Mouse (Mus musculus) CH12.LX (cell line): ENCODE results near the gene Adgrg1. TPM values are rescaled to one million over a fixed set of nuclear protein-coding genes. Genes with fewer than 3 reads are reported as not detected.

Experiments used
- DNase-seq: peaks from one replicate; pipeline ENCODE4 v3.0.0-alpha.2; 2013; ENCODE audit errors: extremely low read depth
- H3K27ac ChIP-seq: 2 replicates; pipeline ENCODE4 v1.5.1; 2012; ENCODE audit warnings: low read depth, mild to moderate bottlenecking, control low read depth, moderate library complexity; ENCODE audit not compliant: insufficient read depth
- H3K27me3 ChIP-seq: replicated peaks from 2 replicates; pipeline ENCODE3; 2012; ENCODE audit warnings: inconsistent platforms
- H3K36me3 ChIP-seq, 2 experiments: replicated peaks in 1 of 2; 2 replicates each; pipeline versions ENCODE3 to v1.6.1; 2012; ENCODE audit warnings: inconsistent platforms in 1 of 2, low read length in 1 of 2, mild to moderate bottlenecking in 1 of 2, mixed read lengths in 1 of 2, moderate library complexity in 1 of 2; ENCODE audit not compliant: control insufficient read depth in 1 of 2, insufficient read depth in 1 of 2
- H3K4me1 ChIP-seq, 2 experiments: 2 replicates each; pipeline ENCODE4 v1.6.1; 2012; ENCODE audit warnings: inconsistent platforms in 1 of 2, moderate library complexity in 1 of 2; ENCODE audit not compliant: insufficient read depth in 2 of 2, control insufficient read depth in 1 of 2
- H3K4me2 ChIP-seq: 2 replicates; pipeline ENCODE4 v1.6.1; 2012; ENCODE audit warnings: low read depth, mild to moderate bottlenecking, control low read depth; ENCODE audit not compliant: poor library complexity, insufficient read depth, severe bottlenecking
- H3K4me3 ChIP-seq, 3 experiments: fragments of 150-350 bp in 1 of 3; sonication (generic) in 1 of 3; replicated peaks in 1 of 3; 2 replicates each; pipeline versions ENCODE3 to v1.5.1; 2011 to 2012; ENCODE audit warnings: low read depth in 2 of 3, low read length in 2 of 3, mild to moderate bottlenecking in 2 of 3, moderate library complexity in 2 of 3, control low read depth in 1 of 3, improper control_type of control experiment in 1 of 3, inconsistent platforms in 1 of 3, mixed read lengths in 1 of 3; ENCODE audit not compliant: poor library complexity in 1 of 3
- H3K79me2 ChIP-seq: replicated peaks from 2 replicates; pipeline ENCODE4 v1.6.1; 2012; ENCODE audit warnings: mild to moderate bottlenecking, moderate library complexity; ENCODE audit not compliant: control insufficient read depth, poor library complexity, insufficient read depth, severe bottlenecking; ENCODE audit errors: extremely low read depth
- H3K9ac ChIP-seq: 2 replicates; pipeline ENCODE4 v1.6.1; 2012; ENCODE audit warnings: low read depth, mild to moderate bottlenecking, control low read depth, moderate library complexity; ENCODE audit not compliant: insufficient read depth
- H3K9me3 ChIP-seq: replicated peaks from 2 replicates; pipeline ENCODE3; 2012; ENCODE audit warnings: low read length, inconsistent platforms, mixed read lengths
- BHLHE40 ChIP-seq: IDR thresholded peaks from 2 replicates; pipeline ENCODE4 v1.6.1; 2011; ENCODE audit warnings: mild to moderate bottlenecking, low read depth, low read length, improper control_type of control experiment
- CHD1 ChIP-seq: IDR thresholded peaks from 2 replicates; pipeline ENCODE4 v1.6.1; 2012; ENCODE audit warnings: low read depth, low read length, improper control_type of control experiment, inconsistent platforms
- CHD2 ChIP-seq: IDR thresholded peaks from 2 replicates; pipeline ENCODE4 v1.6.1; 2011; ENCODE audit warnings: low read length, improper control_type of control experiment
- CTCF ChIP-seq, 2 experiments: IDR thresholded peaks in 1 of 2; conservative IDR thresholded peaks in 1 of 2; 2 replicates each; pipeline ENCODE4 v1.5.1; 2011 to 2012; ENCODE audit warnings: low read depth in 2 of 2, low read length in 2 of 2, improper control_type of control experiment in 1 of 2, inconsistent platforms in 1 of 2, mild to moderate bottlenecking in 1 of 2, moderate library complexity in 1 of 2
- E2F4 ChIP-seq: IDR thresholded peaks from 2 replicates; pipeline ENCODE4 v1.6.1; 2011; ENCODE audit warnings: low read depth, low read length, improper control_type of control experiment; ENCODE audit not compliant: insufficient replicate concordance
- EP300 ChIP-seq: IDR thresholded peaks from 2 replicates; pipeline ENCODE4 v1.6.1; 2011; ENCODE audit warnings: low read length, improper control_type of control experiment
- ETS1 ChIP-seq: conservative IDR thresholded peaks from 2 replicates; pipeline ENCODE4 v1.6.1; 2012; ENCODE audit warnings: low read depth, mild to moderate bottlenecking, inconsistent platforms, low read length, improper control_type of control experiment, moderate library complexity
- HCFC1 ChIP-seq: IDR thresholded peaks from 2 replicates; pipeline ENCODE4 v1.6.1; 2012; ENCODE audit warnings: low read depth, mild to moderate bottlenecking, inconsistent platforms, low read length, improper control_type of control experiment
- IRF4 ChIP-seq: IDR thresholded peaks from 2 replicates; pipeline ENCODE4 v1.6.1; 2014; ENCODE audit warnings: low read depth, mild to moderate bottlenecking, inconsistent platforms, low read length, improper control_type of control experiment
- KAT2A ChIP-seq: IDR thresholded peaks from 2 replicates; pipeline ENCODE4 v1.6.1; 2012; ENCODE audit warnings: low read length, improper control_type of control experiment, inconsistent platforms; ENCODE audit not compliant: insufficient replicate concordance
- MAFK ChIP-seq: IDR thresholded peaks from 2 replicates; pipeline ENCODE4 v1.6.1; 2011; ENCODE audit warnings: low read length, improper control_type of control experiment; ENCODE audit not compliant: insufficient replicate concordance
- MEF2A ChIP-seq: IDR thresholded peaks from 2 replicates; pipeline ENCODE4 v1.6.1; 2014; ENCODE audit warnings: low read depth, mild to moderate bottlenecking, inconsistent platforms, low read length, improper control_type of control experiment, borderline replicate concordance
- MXI1 ChIP-seq: IDR thresholded peaks from 2 replicates; pipeline ENCODE4 v1.6.1; 2011; ENCODE audit warnings: mild to moderate bottlenecking, low read depth, low read length, improper control_type of control experiment
- NRF1 ChIP-seq: IDR thresholded peaks from 2 replicates; pipeline ENCODE4 v1.6.1; 2014; ENCODE audit warnings: low read depth, mild to moderate bottlenecking, inconsistent platforms, low read length, improper control_type of control experiment, moderate library complexity
- PAX5 ChIP-seq: IDR thresholded peaks from 2 replicates; pipeline ENCODE4 v1.6.1; 2012; ENCODE audit warnings: low read length, inconsistent platforms, mixed read lengths
- RCOR1 ChIP-seq: conservative IDR thresholded peaks from 2 replicates; pipeline ENCODE4 v1.6.1; 2012; ENCODE audit warnings: low read depth, mild to moderate bottlenecking, inconsistent platforms, low read length, improper control_type of control experiment
- SMC3 ChIP-seq: IDR thresholded peaks from 2 replicates; pipeline ENCODE4 v1.6.1; 2011; ENCODE audit warnings: low read depth, low read length, improper control_type of control experiment
- TBP ChIP-seq: conservative IDR thresholded peaks from 2 replicates; pipeline ENCODE4 v1.6.1; 2011; ENCODE audit warnings: low read depth, low read length, improper control_type of control experiment
- TCF12 ChIP-seq: IDR thresholded peaks from 2 replicates; pipeline ENCODE4 v1.6.1; 2014; ENCODE audit warnings: low read depth, mild to moderate bottlenecking, inconsistent platforms, low read length, improper control_type of control experiment
- UBTF ChIP-seq: IDR thresholded peaks from 2 replicates; pipeline ENCODE4 v1.6.1; 2012; ENCODE audit warnings: low read depth, mild to moderate bottlenecking, inconsistent platforms, low read length, improper control_type of control experiment, moderate library complexity
- USF2 ChIP-seq: conservative IDR thresholded peaks from 2 replicates; pipeline ENCODE4 v1.6.1; 2011; ENCODE audit warnings: low read depth, low read length, improper control_type of control experiment
- ZNF384 ChIP-seq: IDR thresholded peaks from 2 replicates; pipeline ENCODE4 v1.6.1; 2012; ENCODE audit warnings: low read depth, low read length, improper control_type of control experiment, inconsistent platforms
- dilution Hi-C: fragments of 300-500 bp; cut with MboI; formaldehyde crosslinking; loops from 2 replicates; pipeline ENCODE4 v1.14.3; 2020; ENCODE audit warnings: low sequenced_read_pairs; ENCODE audit not compliant: extremely low pct_unique_long_range_greater_than_20kb, extremely low pct_ligation_motif_present
- in situ Hi-C: fragments of 300-500 bp; cut with MboI; formaldehyde crosslinking; loops from 3 replicates; pipeline ENCODE4 v1.14.3; 2019; ENCODE audit warnings: low sequenced_read_pairs, low pct_ligation_motif_present, low pct_unique_long_range_greater_than_20kb, mixed read lengths
- polyA plus RNA-seq: library from polyadenylated mRNA; unstranded; fragments of >175 nt; gene quantifications from 2 replicates; pipeline ENCODE4 v1.2.1, GENCODE M21; 2012; ENCODE audit warnings: low read depth; ENCODE audit not compliant: insufficient read length
- total RNA-seq, 2 experiments: library from RNA; depleted of rRNA; stranded (reverse); fragments of 300-350 nt in 1 of 2; fragments of >200 nt in 1 of 2; gene quantifications; 2 replicates each; pipeline ENCODE4 v1.2.3; 2012 to 2014

Adgrg1 gene
- total and polyA plus RNA-seq, 3 experiments, result 0.42 to 2.5 (median 1.2) TPM

- TF ChIP-seq UBTF (no peak), NRF1 (no peak), HCFC1 (peak; percentile 21; the same call in 1 of the 2 replicates), TBP (no peak), MXI1 (no peak)
Observed at GRCm38 (mm10) chr8:94966578-94966977, 8.0 kb upstream of the Adgrg1 start (continued).

GRCm38 (mm10) chr8:94967071-94967470 is 7.5 kb upstream of the Adgrg1 start:
- H3K4me1 ChIP-seq, result peaks cover 0 to 15% of the 10 kb centered on the region in 2 experiments; a peak in 1 of 4 replicates
- no peak overlapping the region for H3K9ac ChIP-seq
- no peaks in the 10 kb centered on the region for H3K36me3 ChIP-seq
- H3K79me2 ChIP-seq, result no peaks in the 10 kb centered on the region
- in situ Hi-C loops, result no loop called here
- no peak overlapping the region for H3K27ac ChIP-seq
- no peak for DNase-seq
- no peak overlapping the region for H3K4me3 ChIP-seq
- TF ChIP-seq CTCF (conservative IDR thresholded peaks at IDR 0.05 in 1 of 2, IDR thresholded peaks at IDR 0.05 in 1 of 2; ENCODE audit: low read depth in 2 of 2, low read length in 2 of 2) (no peak), IRF4 (no peak), UBTF (no peak), USF2 (no peak), MEF2A (no peak), KAT2A (no peak), ZNF384 (no peak), BHLHE40 (no peak), MAFK (no peak), TCF12 (no peak), CHD1 (no peak), CHD2 (no peak), RCOR1 (no peak)
- dilution Hi-C loops, result no loop called here
- H3K27me3 ChIP-seq, result peaks cover 14% of the 10 kb centered on the region
- no peak overlapping the region for H3K4me2 ChIP-seq
- H3K9me3 ChIP-seq, result peaks cover 3% of the 10 kb centered on the region

- no peak overlapping the region for H3K4me2 ChIP-seq
- TF ChIP-seq ETS1 (no peak), PAX5 (no peak), MAFK (no peak), USF2 (no peak), EP300 (no peak), NRF1 (no peak), MXI1 (no peak), CTCF (conservative IDR thresholded peaks at IDR 0.05 in 1 of 2, IDR thresholded peaks at IDR 0.05 in 1 of 2; ENCODE audit: low read depth in 2 of 2, low read length in 2 of 2) (no peak), SMC3 (no peak), ZNF384 (no peak), BHLHE40 (no peak), E2F4 (no peak), CHD1 (no peak)
- no peak overlapping the region for H3K27ac ChIP-seq
- peaks cover 0 to 15% of the 10 kb centered on the region in 2 experiments; a peak in 1 of 4 replicates for H3K4me1 ChIP-seq
- no peak overlapping the region for H3K4me3 ChIP-seq
- H3K36me3 ChIP-seq, result no peaks in the 10 kb centered on the region
- H3K79me2 ChIP-seq, result no peaks in the 10 kb centered on the region
- dilution Hi-C loops, result no loop called here
- H3K9me3 ChIP-seq, result peaks cover 3% of the 10 kb centered on the region
- peaks cover 16% of the 10 kb centered on the region for H3K27me3 ChIP-seq
- DNase-seq, result no peak
- no peak overlapping the region for H3K9ac ChIP-seq
- in situ Hi-C loops, result no loop called here
Observed at GRCm38 (mm10) chr8:94967554-94967953, 7.0 kb upstream of the Adgrg1 start.
